Mouse (Mus musculus) myocyte (in vitro differentiated cells): ENCODE measurements around the gene Gpha2. TPM values are rescaled to one million over a fixed set of nuclear protein-coding genes. Genes with fewer than 3 reads are reported as not detected.

ENCODE experiments used
- H3K27me3 ChIP-seq: one replicate; pipeline ENCODE4 v1.6.1; 2011; ENCODE audit not compliant: control insufficient read depth, insufficient read depth, insufficient read length
- H3K36me3 ChIP-seq: one replicate; pipeline ENCODE4 v1.6.1; 2011; ENCODE audit not compliant: control insufficient read depth, insufficient read depth
- H3K4me2 ChIP-seq: one replicate; pipeline ENCODE4 v1.6.1; 2011; ENCODE audit warnings: low read depth, control low read depth
- H3K4me3 ChIP-seq: one replicate; pipeline ENCODE4 v1.5.1; 2011; ENCODE audit warnings: mild to moderate bottlenecking, control low read depth, moderate library complexity
- H3K79me2 ChIP-seq: one replicate; pipeline ENCODE4 v1.6.1; 2011; ENCODE audit not compliant: control insufficient read depth, insufficient read depth
- H3ac ChIP-seq: one replicate; pipeline ENCODE4 v1.6.1; 2011; ENCODE audit not compliant: control insufficient read depth, insufficient read length
- CEBPB ChIP-seq: IDR thresholded peaks from 2 replicates; pipeline ENCODE4 v1.6.1; 2011; ENCODE audit warnings: mild to moderate bottlenecking, moderate library complexity; ENCODE audit not compliant: poor library complexity, insufficient read depth, severe bottlenecking
- E2F4 ChIP-seq: IDR thresholded peaks from one replicate; pipeline ENCODE4 v1.6.1; 2011; ENCODE audit warnings: mild to moderate bottlenecking, control low read depth, moderate library complexity; ENCODE audit not compliant: insufficient read depth
- MAX ChIP-seq: IDR thresholded peaks from one replicate; pipeline ENCODE4 v1.6.1; 2011; ENCODE audit warnings: low read depth, mild to moderate bottlenecking, control low read depth
- MYOD1 ChIP-seq, 3 experiments: IDR thresholded peaks; one replicate each; pipeline ENCODE4 v1.6.1; 2011; ENCODE audit warnings: control low read depth in 2 of 3, low read depth in 2 of 3, mild to moderate bottlenecking in 2 of 3, moderate library complexity in 1 of 3; ENCODE audit not compliant: insufficient read length in 2 of 3, control insufficient read depth in 1 of 3
- MYOG ChIP-seq, 3 experiments: IDR thresholded peaks; one replicate each; pipeline ENCODE4 v1.6.1; 2011; ENCODE audit warnings: control low read depth in 2 of 3, low read depth in 2 of 3, mild to moderate bottlenecking in 2 of 3; ENCODE audit not compliant: insufficient read length in 2 of 3, control insufficient read depth in 1 of 3, insufficient read depth in 1 of 3
- POLR2A ChIP-seq: IDR thresholded peaks from one replicate; pipeline ENCODE4 v1.6.1; 2011; ENCODE audit warnings: low read depth, mild to moderate bottlenecking, control low read depth, moderate library complexity; ENCODE audit not compliant: insufficient read length
- POLR2AphosphoS2 ChIP-seq: IDR thresholded peaks from one replicate; pipeline ENCODE4 v1.6.1; 2011; ENCODE audit warnings: low read depth, control low read depth; ENCODE audit not compliant: insufficient read length
- REST ChIP-seq: IDR thresholded peaks from one replicate; pipeline ENCODE4 v1.6.1; 2011; ENCODE audit warnings: mild to moderate bottlenecking, control low read depth, moderate library complexity; ENCODE audit not compliant: insufficient read depth, insufficient read length
- SRF ChIP-seq: IDR thresholded peaks from one replicate; pipeline ENCODE4 v1.6.1; 2011; ENCODE audit warnings: low read depth; ENCODE audit not compliant: control insufficient read depth, insufficient read length
- TCF12 ChIP-seq: IDR thresholded peaks from one replicate; pipeline ENCODE4 v1.6.1; 2011; ENCODE audit warnings: mild to moderate bottlenecking, control low read depth; ENCODE audit not compliant: poor library complexity, insufficient read depth, severe bottlenecking
- TCF3 ChIP-seq: IDR thresholded peaks from one replicate; pipeline ENCODE4 v1.6.1; 2011; ENCODE audit warnings: low read depth, control low read depth; ENCODE audit not compliant: insufficient read length
- USF1 ChIP-seq: IDR thresholded peaks from one replicate; pipeline ENCODE4 v1.6.1; 2011; ENCODE audit warnings: low read depth, mild to moderate bottlenecking, control low read depth, moderate library complexity
- polyA plus RNA-seq: library from polyadenylated mRNA; unstranded; fragments of >200 nt; fragmentation: generic; extraction: Trizol; gene quantifications from one replicate; pipeline ENCODE4 v1.2.1, GENCODE M21; 2012; ENCODE audit warnings: missing spikeins

Gene Gpha2
- polyA plus RNA-seq, 1 experiment = 0.40 TPM

DNA sequence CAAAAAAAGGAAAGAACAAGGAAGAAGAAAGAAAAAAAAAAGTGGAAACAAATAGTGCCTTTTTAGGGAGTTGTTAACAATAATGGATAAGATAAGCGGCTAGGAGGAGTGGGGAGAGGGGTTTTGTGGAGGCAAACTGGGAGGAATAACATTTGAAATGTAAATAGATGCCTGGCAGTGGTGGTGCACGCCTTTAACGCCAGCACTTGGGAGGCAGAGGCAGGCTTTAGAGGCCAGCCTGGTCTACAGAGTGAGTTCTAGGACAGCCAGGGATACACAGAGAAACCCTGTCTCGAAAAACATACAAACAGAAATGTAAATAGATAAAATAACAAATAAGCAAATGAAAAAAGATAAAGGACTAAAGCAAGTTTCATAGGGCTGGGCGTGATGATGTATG lies 14.5 kb downstream of the Gpha2 start:
- no peaks in the 10 kb centered on the region for H3K79me2 ChIP-seq
- peak overlapping the region; percentile 64 for H3K4me3 ChIP-seq

DNA sequence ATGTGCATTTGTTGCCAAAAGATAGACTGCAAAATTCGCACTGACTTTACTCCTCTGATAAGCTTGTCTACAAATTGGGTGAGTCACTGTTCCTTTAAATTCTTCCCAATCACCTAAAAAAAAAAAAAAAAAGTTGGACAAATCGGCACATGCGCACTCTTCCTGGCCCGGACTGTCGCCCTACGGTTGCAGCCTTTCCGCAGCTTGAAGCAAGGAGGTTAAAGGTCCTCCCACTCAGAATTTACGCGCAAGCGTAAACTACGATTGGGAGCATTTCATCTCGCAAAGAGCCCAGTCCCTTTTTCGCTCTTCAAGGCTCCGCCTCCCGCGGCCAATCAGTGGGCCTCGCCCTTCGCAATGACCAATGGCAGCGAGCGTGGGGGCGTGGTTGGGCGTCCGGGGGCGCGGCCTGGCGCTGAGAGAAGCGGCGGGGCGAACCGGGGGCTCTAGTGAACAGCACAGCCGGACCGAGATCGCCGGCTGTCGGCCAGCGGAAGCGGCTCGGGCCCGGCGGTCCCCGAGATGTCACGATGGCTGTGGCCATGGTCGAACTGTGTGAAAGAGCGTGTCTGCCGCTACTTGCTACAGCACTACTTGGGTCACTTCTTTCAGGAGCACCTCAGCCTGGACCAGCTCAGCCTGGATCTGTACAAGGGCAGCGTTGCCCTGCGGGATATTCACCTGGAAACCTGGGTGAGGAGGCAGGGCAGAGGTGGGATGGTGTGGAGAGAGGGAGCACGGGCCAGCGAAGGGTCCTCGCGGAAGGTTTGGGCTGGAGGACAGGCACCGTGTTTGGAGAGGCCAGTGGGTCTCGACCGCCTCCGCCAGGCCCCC lies 15.3 kb downstream of the Gpha2 start, which contains the start of gene Atg2a:
Gene Atg2a, plus strand, starts transcription at position 395 of the 834 bp plus-strand sequence.
- Histone ChIP-seq H3K27me3 (no peaks in the 10 kb centered on the region), H3K4me2 (peak within 1 kb of the TSS; percentile 89), H3K79me2 (no peaks in the 10 kb centered on the region), H3K4me3 (peak within 1 kb of the TSS; percentile 64), H3K36me3 (no peaks in the 10 kb centered on the region), H3ac (peak within 1 kb of the TSS; percentile 19)
- no peak for TF ChIP-seq CEBPB
- TF ChIP-seq POLR2AphosphoS2 = peak; percentile 67
- peak; percentile 92 for TF ChIP-seq POLR2A
- TF ChIP-seq MAX = no peak

More for the DNA sequence above, 14.5 kb downstream of the Gpha2 start:
- no peaks in the 10 kb centered on the region for H3K27me3 ChIP-seq
- no peak overlapping the region for H3ac ChIP-seq
- H3K36me3 ChIP-seq = no peaks in the 10 kb centered on the region
- TF ChIP-seq POLR2A (no peak), SRF (no peak)
- peak overlapping the region; percentile 57 for H3K4me2 ChIP-seq

GRCm38 (mm10) chr19:6242281-6242680 lies 16.1 kb downstream of the Gpha2 start:
- Histone ChIP-seq H3K27me3 (no peaks in the 10 kb centered on the region), H3K4me2 (peak overlapping the region; percentile 89), H3K4me3 (peak overlapping the region; percentile 64), H3ac (peak overlapping the region; percentile 19), H3K36me3 (no peaks in the 10 kb centered on the region), H3K79me2 (no peaks in the 10 kb centered on the region)
- TF ChIP-seq CEBPB (no peak), MAX (no peak), POLR2A (peak; percentile 37)

GRCm38 (mm10) chr19:6243226-6243625 lies 17.0 kb downstream of the Gpha2 start:
- H3K79me2 ChIP-seq = no peaks in the 10 kb centered on the region
- no peaks in the 10 kb centered on the region for H3K36me3 ChIP-seq
- H3ac ChIP-seq = no peak overlapping the region
- no peak overlapping the region for H3K4me2 ChIP-seq
- TF ChIP-seq TCF3 = no peak
- no peak for TF ChIP-seq POLR2AphosphoS2
- TF ChIP-seq CEBPB = no peak
- TF ChIP-seq E2F4 = no peak
- TF ChIP-seq SRF = no peak
- TF ChIP-seq MAX = no peak
- no peak for TF ChIP-seq TCF12
- H3K27me3 ChIP-seq = no peaks in the 10 kb centered on the region
- no peak overlapping the region for H3K4me3 ChIP-seq

GRCm38 (mm10) chr19:6245806-6246205 lies 19.6 kb downstream of the Gpha2 start:
- TF ChIP-seq USF1 (no peak), REST (no peak), MYOG (IDR thresholded peaks at IDR 0.05; ENCODE audit: control insufficient read depth in 1 of 3, insufficient read depth in 1 of 3, insufficient read length in 2 of 3, low read depth in 2 of 3) (no peak), POLR2AphosphoS2 (no peak), TCF3 (no peak), MAX (no peak), E2F4 (no peak), SRF (no peak), POLR2A (no peak), MYOD1 (IDR thresholded peaks at IDR 0.05; ENCODE audit: control insufficient read depth in 1 of 3, insufficient read length in 2 of 3, low read depth in 2 of 3) (no peak), CEBPB (no peak), TCF12 (no peak)
- Histone ChIP-seq H3K36me3 (no peaks in the 10 kb centered on the region), H3K79me2 (no peaks in the 10 kb centered on the region), H3K4me2 (no peak overlapping the region), H3K27me3 (no peaks in the 10 kb centered on the region), H3K4me3 (no peak overlapping the region), H3ac (no peak overlapping the region)

GRCm38 (mm10) chr19:6247526-6248300 lies 21.5 kb downstream of the Gpha2 start:
- no peak for TF ChIP-seq POLR2A
- TF ChIP-seq REST = no peak
- no peak for TF ChIP-seq MYOG (IDR thresholded peaks at IDR 0.05; ENCODE audit: control insufficient read depth in 1 of 3, insufficient read depth in 1 of 3, insufficient read length in 2 of 3, low read depth in 2 of 3)
- no peak for TF ChIP-seq CEBPB
- TF ChIP-seq MYOD1 (IDR thresholded peaks at IDR 0.05; ENCODE audit: control insufficient read depth in 1 of 3, insufficient read length in 2 of 3, low read depth in 2 of 3) = no peak
- no peak for TF ChIP-seq TCF3
- no peak for TF ChIP-seq USF1
- no peak for TF ChIP-seq SRF
- no peak for TF ChIP-seq E2F4
- no peak for TF ChIP-seq MAX
- TF ChIP-seq TCF12 = no peak
- TF ChIP-seq POLR2AphosphoS2 = no peak
- no peaks in the 10 kb centered on the region for H3K36me3 ChIP-seq

More at GRCm38 (mm10) chr19:6247526-6248300, 21.5 kb downstream of the Gpha2 start:
- no peaks in the 10 kb centered on the region for H3K27me3 ChIP-seq
- no peaks in the 10 kb centered on the region for H3K79me2 ChIP-seq
- no peak overlapping the region for H3K4me2 ChIP-seq
- H3ac ChIP-seq = no peak overlapping the region
- H3K4me3 ChIP-seq = no peak overlapping the region
